Mouse (Mus musculus) testis, adult 2 months (tissue): ENCODE data around the gene Hydin.

Experiments used
- CTCF ChIP-seq: fragments of 200-500 bp; IDR thresholded peaks from 2 replicates; pipeline ENCODE4 v1.5.1; 2012; ENCODE audit warnings: low read depth, mild to moderate bottlenecking, inconsistent platforms, low read length, moderate library complexity; ENCODE audit not compliant: control insufficient read depth, insufficient read depth, insufficient replicate concordance
- POLR2A ChIP-seq: fragments of 200-500 bp; IDR thresholded peaks from 2 replicates; pipeline ENCODE4 v1.6.1; 2012; ENCODE audit warnings: low read depth, mild to moderate bottlenecking, inconsistent platforms, low read length, moderate library complexity; ENCODE audit not compliant: control insufficient read depth

- TF ChIP-seq CTCF (peak; percentile 69; the same call in 1 of the 2 replicates), POLR2A (no peak)
Measured at GRCm38 (mm10) chr8:110646064-110646463, 379.3 kb downstream of the Hydin start.
